In the genomic region with DNA sequence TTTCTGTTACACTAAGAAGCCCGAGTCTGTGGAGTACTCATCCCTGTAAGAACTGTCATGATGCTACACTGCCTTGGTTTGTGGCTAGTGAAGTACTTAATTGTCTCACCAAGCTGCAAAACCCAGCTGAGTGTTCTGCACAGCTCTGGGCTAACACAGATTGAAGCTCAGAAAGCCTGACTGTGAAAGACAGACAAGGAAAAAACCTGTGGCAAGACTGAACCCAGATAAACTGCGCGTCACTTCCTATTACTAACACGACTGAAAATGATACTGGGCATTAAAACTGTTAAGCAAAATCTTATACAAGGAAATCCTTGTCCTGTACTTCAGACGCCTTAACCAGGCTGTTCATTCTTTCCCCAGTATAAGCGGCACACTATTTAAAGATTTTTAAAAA, we compare ENCODE assay signal across 13 mouse cellular contexts. TPM values are rescaled to one million over a fixed set of nuclear protein-coding genes. Genes with fewer than 3 reads are reported as not detected.
"Had no signal": no experiment of that assay in that cellular context is flagged by ENCODE, and none has a peak within 500 bp of the region (broad histone marks: within the 10 kb centered on the region; RNA-seq: fewer than 3 reads in every experiment).

No protein-coding gene starts in this region.

- H3K4me3 ChIP-seq: limb, embryonic 12.5 days; liver, embryonic 13.5 days; lung, embryonic 15.5 days had no signal

- H3K4me1 ChIP-seq: limb, embryonic 12.5 days; liver, embryonic 13.5 days; lung, embryonic 15.5 days had no signal

- DNase-seq: kidney, adult 2 months; kidney, postnatal 25 days; layer of hippocampus, postnatal 36 days; liver; liver, embryonic 13.5 days; lung, postnatal 14 days; midbrain, embryonic 14.5 days; right cerebral cortex, postnatal 14 days; thymus, postnatal 14 days had no signal

- H3K9me3 ChIP-seq: limb, embryonic 12.5 days; liver, embryonic 13.5 days; lung, embryonic 15.5 days had no signal

- ATAC-seq: liver, postnatal 0 days had no signal

- H3K36me3 ChIP-seq: liver, embryonic 13.5 days; lung, embryonic 15.5 days had no signal

- H3K27me3 ChIP-seq: limb, embryonic 12.5 days; liver, embryonic 13.5 days; lung, embryonic 15.5 days had no signal

- H3K27ac ChIP-seq: limb, embryonic 12.5 days; liver, embryonic 13.5 days; lung, embryonic 15.5 days; macrophage had no signal

- H3K9ac ChIP-seq: limb, embryonic 12.5 days; liver, embryonic 13.5 days; liver, postnatal 0 days; lung, embryonic 15.5 days had no signal

- H3K4me2 ChIP-seq: limb, embryonic 12.5 days; liver, embryonic 13.5 days; lung, embryonic 15.5 days had no signal

RNA-seq across cellular contexts. Expression of gene Foxj1, which starts 44.3 kb away (rescaled TPM):
- polyA plus RNA-seq: macrophage had no signal
